Mouse (Mus musculus): ENCODE results near the gene Olfr465-ps1. TPM values are rescaled to one million over a fixed set of nuclear protein-coding genes. Genes with fewer than 3 reads are reported as not detected.

Gene Olfr465-ps1
- total RNA-seq (2021), result not detected
- long read RNA-seq, experiment 1, result 0 reads
- long read RNA-seq, experiment 2, result 0 reads

DNA sequence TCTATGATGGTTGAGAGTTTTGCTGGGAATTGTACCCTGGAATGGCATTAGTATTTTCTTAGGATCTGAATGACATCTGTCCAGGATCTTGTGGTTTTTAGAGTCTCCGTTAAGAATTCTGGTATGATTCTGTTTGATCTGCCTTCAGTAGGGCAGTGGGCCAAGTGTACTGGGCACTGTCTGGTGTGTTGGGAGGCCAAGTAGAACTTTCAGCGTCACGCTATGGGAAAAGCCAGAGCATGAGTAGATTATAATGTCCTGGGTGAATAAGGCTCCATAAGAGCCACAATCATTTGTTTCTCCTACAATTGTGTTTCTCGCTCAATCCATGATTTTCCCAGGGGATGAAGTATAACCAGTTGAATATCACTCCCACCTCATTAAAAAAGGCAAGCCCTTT is at the start of gene Olfr465-ps1:
Gene Olfr465-ps1 (plus strand): TSS at position 301 of the 400 bp plus-strand sequence.
- DNase-seq (ENCODE audit: low spot score in 2 of 2), result no peak

DNA sequence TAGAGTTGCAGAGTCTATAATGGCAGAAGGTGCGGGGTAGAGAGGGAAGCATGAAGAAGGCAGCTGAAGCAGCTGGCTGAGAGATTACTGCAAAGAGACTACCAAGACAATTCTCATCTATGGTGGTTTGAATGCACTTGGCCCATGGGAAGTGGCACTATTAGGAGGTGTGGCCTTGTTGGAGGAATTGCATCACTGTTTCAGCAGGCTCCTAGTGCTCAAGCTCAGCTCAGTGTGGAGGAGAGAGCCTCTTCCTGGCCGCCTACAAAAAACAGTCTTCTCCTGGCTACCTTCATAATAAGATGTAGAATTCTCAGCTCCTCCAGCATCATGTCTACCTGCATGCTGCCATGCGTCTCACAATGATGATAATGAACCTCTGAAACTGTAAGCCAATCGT is 42.0 kb upstream of the Olfr465-ps1 start:
- DNase-seq (ENCODE audit: low spot score in 2 of 2), result no peak

DNA sequence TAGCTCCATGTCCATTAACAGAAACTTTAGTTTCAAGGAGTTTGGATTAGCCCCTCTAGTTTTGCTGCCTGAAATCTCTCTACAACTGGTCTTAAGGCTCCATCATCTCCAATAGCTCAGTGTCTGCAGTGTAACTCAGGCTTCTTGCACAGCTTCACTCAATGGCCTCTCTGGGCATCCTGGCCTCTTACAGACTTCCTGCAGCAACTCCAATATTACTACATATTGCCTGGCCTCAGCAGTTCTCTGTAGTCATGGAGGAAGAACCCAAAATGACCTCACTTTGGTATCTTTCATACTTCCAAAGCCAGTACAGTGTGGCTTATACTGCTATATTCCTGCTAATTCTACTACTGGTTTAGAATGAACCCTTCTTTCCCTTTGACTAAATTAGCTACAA is 40.9 kb upstream of the Olfr465-ps1 start:
- DNase-seq (ENCODE audit: low spot score in 2 of 2), result no peak

DNA sequence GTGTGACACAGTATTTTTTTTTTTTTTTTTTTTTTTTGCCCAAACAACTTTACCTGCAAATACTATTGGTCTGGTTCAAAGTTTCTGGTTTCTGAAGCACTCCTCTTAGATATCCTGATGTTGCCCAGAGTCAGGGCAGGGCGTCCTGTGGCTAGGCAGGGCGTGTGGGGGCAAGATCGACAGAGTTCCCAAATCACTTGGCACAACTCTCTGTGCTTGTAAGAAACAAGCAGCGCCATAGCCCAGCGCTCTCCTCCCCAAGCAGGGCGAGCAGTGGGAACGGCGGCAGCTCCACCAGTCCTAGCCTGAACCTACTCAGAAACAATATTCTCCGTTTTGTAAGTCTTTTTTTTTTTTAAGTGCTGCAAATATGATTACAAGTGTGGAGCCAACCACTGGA is 37.2 kb upstream of the Olfr465-ps1 start:
- no peak for DNase-seq (ENCODE audit: low spot score in 2 of 2)

DNA sequence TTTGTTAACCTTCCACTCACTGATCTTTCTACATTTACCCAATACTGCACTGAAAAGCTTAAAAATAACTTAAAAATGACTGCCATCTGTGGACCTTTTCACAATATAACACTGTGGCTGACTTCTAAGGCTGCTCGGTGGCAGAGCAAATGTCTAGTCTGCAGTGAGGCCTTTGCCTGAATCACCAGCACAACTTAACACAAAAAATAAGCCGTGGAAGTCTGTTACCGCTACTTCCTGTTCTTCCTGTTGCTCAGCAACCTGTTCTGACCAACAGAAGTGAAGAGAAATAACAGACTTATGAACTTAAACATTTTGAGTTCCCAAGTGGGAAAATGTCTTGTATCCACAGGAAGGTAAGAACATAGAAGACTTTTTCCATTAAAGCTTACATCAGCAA is 36.7 kb upstream of the Olfr465-ps1 start:
- DNase-seq (ENCODE audit: low spot score in 2 of 2), result no peak

DNA sequence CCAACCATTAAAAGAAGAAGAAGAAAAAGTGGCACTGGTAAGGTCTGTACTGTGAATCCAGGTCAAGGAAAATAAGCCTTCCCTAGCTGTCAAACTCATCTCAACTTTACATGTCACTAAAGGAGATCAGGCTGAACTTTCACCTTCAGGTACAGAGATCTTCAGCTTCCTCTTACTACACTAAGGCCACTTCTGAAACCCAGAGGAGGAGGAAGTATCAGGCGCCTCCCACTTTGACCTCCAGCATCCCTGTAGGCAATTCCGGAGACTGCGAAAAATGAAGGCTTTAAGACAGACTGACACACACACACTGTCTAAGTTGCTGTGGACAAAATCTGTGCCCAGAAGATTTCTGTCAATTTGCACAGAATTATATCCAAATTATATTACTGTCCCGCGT is 25.9 kb upstream of the Olfr465-ps1 start:
- DNase-seq (ENCODE audit: low spot score in 2 of 2), result no peak

DNA sequence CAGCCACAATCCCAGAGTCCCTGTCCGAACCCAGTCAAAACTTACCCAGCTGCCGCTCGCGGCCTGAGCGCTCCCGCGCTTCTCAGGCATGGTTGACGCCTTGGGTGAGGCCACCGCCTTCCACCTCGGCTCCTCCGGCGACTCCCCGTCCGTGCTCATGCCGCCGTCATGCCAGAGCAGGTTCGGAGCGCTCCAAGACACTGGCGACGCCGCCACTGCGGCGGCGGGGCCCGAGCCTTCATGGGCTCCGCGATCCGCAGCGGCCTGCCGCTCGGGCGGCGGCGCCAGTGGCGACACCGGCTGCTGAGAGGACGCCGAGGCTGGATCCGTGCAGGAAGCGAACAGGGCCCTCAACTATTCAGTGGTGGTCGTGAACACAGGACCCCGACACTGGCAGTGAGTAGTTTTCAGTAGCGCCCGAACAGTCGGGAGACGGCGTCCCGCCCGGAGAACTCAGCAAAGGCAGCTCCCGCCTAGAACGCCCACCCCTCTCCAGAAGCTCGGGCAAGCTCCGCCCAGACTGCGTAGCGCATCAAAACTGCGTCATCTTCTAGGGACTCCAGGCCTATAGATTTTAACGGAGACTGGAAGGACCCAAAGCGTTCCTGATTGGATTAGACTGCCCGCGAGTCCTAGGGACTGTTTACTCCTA is 25.3 kb upstream of the Olfr465-ps1 start, which contains the start of gene Mfsd14b:
Gene Mfsd14b (minus strand): TSS at position 517 of the 652 bp plus-strand sequence.
- peak; percentile 70 to 80 for DNase-seq (ENCODE audit: low spot score in 2 of 2)

DNA sequence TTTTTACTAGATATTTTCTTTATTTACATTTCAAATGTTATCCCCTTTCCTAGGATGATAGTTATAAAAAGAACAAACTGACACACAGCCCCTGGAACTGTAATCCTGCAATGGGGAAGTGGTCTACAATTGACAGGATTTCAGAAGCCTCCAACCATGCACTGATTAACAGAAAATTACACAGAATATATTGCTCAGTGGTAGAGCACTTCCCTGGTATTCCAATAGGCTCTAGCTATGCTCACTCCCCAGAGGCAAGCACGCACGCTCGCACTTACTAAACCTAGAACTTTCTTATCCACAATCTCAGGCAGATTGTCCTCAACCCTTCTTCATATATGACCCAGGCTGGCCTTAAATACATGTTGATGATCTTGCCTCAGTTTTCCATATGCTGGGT is 24.6 kb upstream of the Olfr465-ps1 start:
- no peak for DNase-seq (ENCODE audit: low spot score in 2 of 2)

DNA sequence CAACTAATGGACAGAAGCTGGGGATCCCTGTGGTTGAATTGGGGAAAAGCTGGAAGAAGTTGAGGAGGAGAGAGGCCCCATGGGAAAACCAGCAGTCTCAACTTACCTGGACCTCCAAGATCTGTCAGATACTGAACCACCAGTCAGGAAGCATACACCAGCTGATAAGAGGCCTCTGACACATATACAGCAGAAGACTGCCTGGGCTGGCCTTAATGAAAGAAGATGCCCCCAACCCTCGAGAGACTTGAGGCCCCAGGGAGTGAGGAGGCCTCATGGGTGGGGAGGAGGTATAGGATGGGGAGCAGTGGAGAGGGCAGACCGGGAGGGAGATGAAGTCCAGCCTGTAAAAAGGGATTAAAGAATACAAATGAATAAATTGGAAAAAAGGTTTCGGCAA is 16.9 kb upstream of the Olfr465-ps1 start:
- DNase-seq (ENCODE audit: low spot score in 2 of 2), result no peak

DNA sequence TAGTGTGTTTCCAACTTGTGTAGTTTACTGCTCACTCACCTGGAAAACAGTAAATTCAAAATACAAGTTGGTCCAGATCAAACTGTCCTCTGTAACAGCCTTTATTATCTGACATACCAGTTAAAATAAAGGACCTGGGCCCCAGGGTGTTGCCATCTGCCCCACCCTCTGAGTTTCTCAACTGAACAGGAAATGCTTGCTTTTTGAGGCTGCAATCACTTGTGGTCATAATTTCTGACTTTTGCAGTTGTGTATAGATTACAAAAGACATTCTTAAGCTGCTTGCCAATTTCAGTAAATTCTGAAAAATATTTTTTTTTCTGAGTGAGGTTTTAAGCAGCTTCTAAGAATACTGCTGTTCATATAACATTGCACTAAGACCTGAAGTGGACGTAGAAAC is 15.8 kb upstream of the Olfr465-ps1 start:
- no peak for DNase-seq (ENCODE audit: low spot score in 2 of 2)

DNA sequence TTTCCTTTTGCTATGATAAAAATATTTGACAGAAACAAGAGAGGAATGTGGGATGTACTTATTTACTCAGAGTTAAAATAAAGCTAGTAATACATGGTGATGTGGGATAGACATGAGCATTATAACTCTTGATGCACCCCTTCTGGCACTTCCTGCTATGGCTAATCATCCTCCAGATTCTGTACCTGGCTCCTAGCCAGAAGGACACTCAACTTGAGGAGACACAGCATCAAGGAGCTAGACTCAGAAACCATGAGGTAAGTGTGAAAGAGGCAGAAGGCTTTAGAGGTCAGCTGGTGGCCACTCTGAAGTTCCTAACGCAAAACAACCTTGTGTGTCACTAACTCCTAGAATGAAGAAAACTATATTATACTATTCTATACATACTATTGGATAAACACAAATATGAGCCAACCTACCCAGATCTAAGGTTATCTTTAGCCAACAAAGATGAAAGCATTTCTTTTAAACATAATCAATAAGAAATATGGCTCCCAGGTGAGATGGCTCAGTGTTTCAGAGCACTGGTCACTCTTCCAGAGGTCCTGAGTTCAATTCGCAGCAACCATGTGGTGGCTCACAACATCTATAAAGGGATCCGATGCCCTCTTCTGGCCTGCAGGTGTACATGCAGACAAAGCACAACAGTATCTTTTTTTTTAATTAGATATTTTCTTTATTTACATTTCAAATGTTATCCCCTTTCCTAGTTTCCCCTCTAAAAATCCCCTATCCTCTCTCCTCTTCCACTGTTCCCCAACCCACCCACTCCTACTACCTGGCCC is 10.6 kb upstream of the Olfr465-ps1 start:
- DNase-seq (ENCODE audit: low spot score in 2 of 2), result no peak

DNA sequence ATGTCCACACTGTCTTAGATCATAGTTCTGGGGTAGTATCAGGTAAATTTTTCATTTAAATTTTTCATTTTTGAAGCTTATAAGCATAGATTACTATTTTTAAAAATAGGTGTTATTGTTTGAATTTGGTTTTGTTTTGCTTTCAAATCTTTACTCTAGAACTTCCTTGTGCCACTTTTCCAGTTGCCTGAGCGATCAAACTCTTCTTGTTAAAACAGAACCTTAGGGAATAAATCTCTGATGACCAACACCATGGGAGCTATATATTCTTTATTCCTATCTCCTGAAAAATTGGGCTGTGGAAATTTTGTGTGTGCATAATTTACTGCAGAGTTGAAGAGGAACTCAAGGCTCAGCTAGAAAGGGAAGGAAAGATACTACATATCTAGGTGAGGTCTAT is 12.1 kb downstream of the Olfr465-ps1 start, which contains the start of gene Olfr466:
Gene Olfr466 (plus strand): TSS at position 301 of the 400 bp plus-strand sequence.
- DNase-seq (ENCODE audit: low spot score in 2 of 2), result no peak

DNA sequence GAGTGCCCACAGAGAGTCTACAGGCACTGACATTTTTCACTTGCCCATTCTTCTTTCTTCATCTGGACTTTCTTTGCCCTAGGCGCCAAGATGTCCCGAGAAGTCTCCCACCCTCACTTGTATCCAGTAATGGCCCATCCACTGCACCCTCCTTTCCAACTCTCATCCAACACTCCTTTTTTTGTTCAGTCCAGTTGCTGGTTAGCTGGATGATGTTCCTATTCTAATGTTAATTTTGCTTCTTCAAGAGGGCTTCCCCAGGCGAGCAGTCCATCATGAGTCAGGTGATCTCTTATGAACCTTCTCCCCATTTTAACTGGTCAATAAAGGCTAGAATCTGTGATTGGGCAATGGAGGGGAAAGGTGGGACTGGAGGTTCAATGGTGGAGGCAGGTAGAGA is 36.2 kb downstream of the Olfr465-ps1 start:
- no peak for DNase-seq (ENCODE audit: low spot score in 2 of 2)

DNA sequence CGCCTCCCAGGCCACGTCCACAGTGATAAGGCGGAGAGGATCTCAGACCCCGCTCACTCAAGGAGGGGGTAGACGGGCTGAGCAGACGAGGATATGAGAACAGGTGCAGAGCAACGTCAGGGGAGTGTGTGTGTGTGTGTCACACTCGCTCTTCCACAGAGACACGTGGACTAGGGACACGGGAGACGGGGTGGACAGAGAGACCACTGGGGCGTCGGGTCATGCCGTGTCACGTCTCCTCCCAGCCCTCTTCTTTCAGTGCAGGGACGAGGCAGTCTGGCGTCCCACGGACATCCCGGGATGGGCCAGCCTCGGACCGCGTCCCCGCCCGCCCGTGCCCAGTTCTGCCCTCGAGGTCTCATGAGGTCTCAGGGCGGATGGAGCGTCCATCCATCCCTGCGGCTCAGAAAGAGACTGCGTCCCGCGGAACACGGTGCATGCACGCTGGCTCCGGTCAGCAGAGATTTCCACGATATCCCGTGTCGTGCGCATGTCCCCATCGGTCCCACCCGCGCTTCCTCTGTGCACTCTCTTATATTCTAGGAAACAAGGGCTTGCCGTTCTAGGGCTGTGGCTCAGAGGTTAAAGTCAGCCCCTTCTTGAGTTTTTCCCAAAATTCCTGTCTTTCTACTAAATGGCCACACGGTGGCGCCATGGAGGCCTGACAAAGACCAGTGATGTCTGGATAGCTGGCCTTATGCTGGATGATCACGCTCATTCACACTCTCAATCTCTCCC is 38.0 kb downstream of the Olfr465-ps1 start:
- DNase-seq (ENCODE audit: low spot score in 2 of 2), result peak in 1 of 2 experiments; percentile 10

DNA sequence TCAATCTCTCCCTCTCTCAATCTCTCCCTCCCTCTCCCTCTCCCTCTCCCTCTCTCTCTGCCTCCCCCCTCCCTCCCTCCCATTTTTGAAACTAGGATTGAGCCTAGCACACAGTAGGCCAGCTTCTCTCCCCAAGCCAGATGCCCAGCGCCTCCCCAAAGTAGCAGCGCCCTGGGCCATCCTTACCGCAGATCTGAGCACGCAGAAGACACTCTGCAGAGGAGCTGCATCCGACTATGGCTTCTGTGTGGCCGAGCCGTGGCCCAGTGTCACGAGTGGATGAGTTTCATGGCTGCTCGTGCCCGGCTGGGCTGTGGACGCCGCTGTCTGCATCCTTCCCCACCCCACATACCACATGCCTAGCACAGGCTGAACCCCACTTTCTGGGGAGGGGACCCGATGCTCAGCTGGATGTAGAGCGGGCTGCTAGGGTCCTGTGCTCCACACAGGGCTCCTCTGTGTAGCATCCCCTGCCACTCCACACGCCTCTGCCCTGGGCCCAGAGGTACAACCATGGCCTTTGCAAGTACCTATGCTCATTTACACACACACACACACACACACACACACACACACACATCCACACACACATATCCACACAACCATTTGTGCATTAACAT is 38.7 kb downstream of the Olfr465-ps1 start:
- no peak for DNase-seq (ENCODE audit: low spot score in 2 of 2)

Other genes with a start within 250 kb of the Olfr465-ps1 start
- gene Cntnap3, start 234.1 kb upstream of the Olfr465-ps1 start, total RNA-seq (2021), result under 1 TPM; 0.28 TPM
- not detected for gene Spata31, start 220.7 kb upstream of the Olfr465-ps1 start, total RNA-seq (2021)
- gene Spata31d1c, start 105.0 kb upstream of the Olfr465-ps1 start, total RNA-seq (2021), result not detected
- gene Prss47, start 85.3 kb upstream of the Olfr465-ps1 start, total RNA-seq (2021), result not detected
- gene Mfsd14b, start 25.1 kb upstream of the Olfr465-ps1 start, total RNA-seq (2021), result 10 to 100 TPM; 47.4 to 49.1 TPM
- gene Olfr466, start 12.2 kb downstream of the Olfr465-ps1 start, total RNA-seq (2021), result not detected
- under 1 TPM in 1 of 2 experiments, not detected in 1; 0.39 TPM for gene Nlrp4f, start 67.9 kb downstream of the Olfr465-ps1 start, total RNA-seq (2021)
- gene Gm10775, start 121.5 kb downstream of the Olfr465-ps1 start, total RNA-seq (2021), result not detected
- 10 to 100 TPM; 41.4 to 45.7 TPM for gene Zfp369, start 140.7 kb downstream of the Olfr465-ps1 start, total RNA-seq (2021)